In genomic region chr14:41013630-41014613, GRCm38 (mm10) we compare ENCODE assay signal across 8 mouse cellular contexts. TPM values are rescaled to one million over a fixed set of nuclear protein-coding genes. Genes with fewer than 3 reads are reported as not detected.
A peak's percentile ranks its signal among the peaks of the same experiment; 100 is the strongest.
DNase-seq lines count a peak whose midpoint lies in the region; ATAC-seq and TF ChIP-seq lines count a peak whose summit lies in the region.

Gene Fam213a (minus strand): TSS chr14:41013788.

- no peaks in the 10 kb centered on the region for H3K9me3 ChIP-seq in hindbrain, embryonic 10.5 days
- H3K9me3 ChIP-seq in lung, embryonic 15.5 days, result no peaks in the 10 kb centered on the region

- no peaks in the 10 kb centered on the region for H3K27me3 ChIP-seq in hindbrain, embryonic 10.5 days (ENCODE audit: insufficient read depth, poor library complexity, severe bottlenecking)
- no peaks in the 10 kb centered on the region for H3K27me3 ChIP-seq in lung, embryonic 15.5 days

- peak; percentile 84 for TF ChIP-seq POLR2A in olfactory bulb, adult 2 months (IDR thresholded peaks at IDR 0.05; ENCODE audit: insufficient read depth, low read depth, low read length)

- peak within 1 kb of the TSS; percentile 94 for H3K4me2 ChIP-seq in lung, embryonic 15.5 days

- DNase-seq in NIH3T3 (ENCODE audit: low read depth), result peak; percentile 87
- DNase-seq in cerebellum, adult 9-11 months, result peak; percentile 94
- peak; percentile 86 to 96 for DNase-seq in frontal cortex, adult 2 months (ENCODE audit: extremely low spot score in 1 of 2, low spot score in 1 of 2)
- peak; percentile 89 for DNase-seq in hindbrain, embryonic 10.5 days (ENCODE audit: low spot score)
- peak; percentile 77 for DNase-seq in layer of hippocampus, adult 9-10 months (ENCODE audit: low spot score)
- peak; percentile 82 to 85 for DNase-seq in thymus, adult 18-20 months

- WGBS in hindbrain, embryonic 10.5 days, result 6% methylated on average over 32 of the region's 32 CpGs
- 5% methylated on average over 32 of the region's 32 CpGs for WGBS in lung, embryonic 15.5 days
- WGBS in olfactory bulb, adult 2 months, result 1% methylated on average over 32 of the region's 32 CpGs

- peak; percentile 93 for ATAC-seq in lung, embryonic 15.5 days (ENCODE audit: borderline replicate concordance, extremely low read depth, low FRiP score, low TSS enrichment)

- H3K4me1 ChIP-seq in hindbrain, embryonic 10.5 days (replicated peaks), result peaks cover 17% of the 10 kb centered on the region
- H3K4me1 ChIP-seq in lung, embryonic 15.5 days, result peaks cover 29% of the 10 kb centered on the region
- 0 out of 2 replicates have a peak, but pooled peaks cover 2% of the 10 kb centered on the region for H3K4me1 ChIP-seq in olfactory bulb, adult 2 months (ENCODE audit: control insufficient read depth, insufficient read depth, low read length)

- H3K4me3 ChIP-seq in hindbrain, embryonic 10.5 days, result peak within 1 kb of the TSS; percentile 67
- peak within 1 kb of the TSS; percentile 67 for H3K4me3 ChIP-seq in lung, embryonic 15.5 days
- peak within 1 kb of the TSS; percentile 73 for H3K4me3 ChIP-seq in olfactory bulb, adult 2 months (ENCODE audit: insufficient read depth, low read depth, low read length)

- H3K27ac ChIP-seq in hindbrain, embryonic 10.5 days, result peak within 1 kb of the TSS; percentile 89
- peak within 1 kb of the TSS; percentile 7; the same call in 1 of the 2 replicates for H3K27ac ChIP-seq in lung, embryonic 15.5 days
- peak within 1 kb of the TSS; percentile 70 for H3K27ac ChIP-seq in olfactory bulb, adult 2 months (ENCODE audit: insufficient read depth, low read depth, low read length)

- no peak for TF ChIP-seq CTCF in olfactory bulb, adult 2 months (IDR thresholded peaks at IDR 0.05; ENCODE audit: insufficient read depth, low read depth, low read length)

- no peaks in the 10 kb centered on the region for H3K36me3 ChIP-seq in hindbrain, embryonic 10.5 days
- H3K36me3 ChIP-seq in lung, embryonic 15.5 days, result no peaks in the 10 kb centered on the region

- H3K9ac ChIP-seq in lung, embryonic 15.5 days, result peak within 1 kb of the TSS; percentile 68

RNA-seq across cellular contexts. Expression of gene Fam213a, which starts in this region (rescaled TPM):
- polyA plus RNA-seq in frontal cortex, adult 2 months (2012; rRNA removed), result 137 and 138 TPM in 2 replicates
- polyA plus RNA-seq in hindbrain, embryonic 10.5 days (2016; fragmentation: Nextera tagmentation; extraction: Ambion mirVana), result 45.2 and 52.6 TPM in 2 replicates
- 147 and 150 TPM in 2 replicates for polyA plus RNA-seq in lung, embryonic 15.5 days (2015; fragmentation: Nextera tagmentation; extraction: Ambion mirVana)
- not detected in 2 replicates for polyA plus RNA-seq in olfactory bulb, adult 2 months (2012; ENCODE audit: insufficient read depth, insufficient read length, low replicate concordance, missing spikeins)

Comparison
In these comparisons a context has a peak if more than half of its experiments do, and no peak if none do; other contexts are left out.
1. Peak in every context shown above with its lines: DNase-seq, ATAC-seq, H3K4me3 ChIP-seq and H3K27ac ChIP-seq.
2. RNA of gene Fam213a (polyA plus RNA-seq): 147 to 150 TPM in lung, embryonic 15.5 days, 137 to 138 TPM in frontal cortex, adult 2 months and 45.2 to 52.6 TPM in hindbrain, embryonic 10.5 days; not detected in olfactory bulb, adult 2 months; every median in the first group is over 10 times any median in the second.
3. H3K27ac ChIP-seq: peak in every context shown above with its lines; median percentile 89 in hindbrain, embryonic 10.5 days; 70 in olfactory bulb, adult 2 months; 7 in lung, embryonic 15.5 days.